Mouse (Mus musculus): Measurements from ENCODE around the gene Igsf3. TPM values are rescaled to one million over a fixed set of nuclear protein-coding genes. Genes with fewer than 3 reads are reported as not detected.
"Not testable (repeated sequence)": the region's sequence is repeated elsewhere in the genome, so short reads cannot be mapped to it uniquely, and the experiment has no call there.

The Igsf3 gene
- total RNA-seq, 2 experiments from 2014 or later: 10.5 to 10.6 TPM

- DNase-seq: no peak
Observed at GRCm38 (mm10) chr3:101404620-101405415, 27.9 kb downstream of the Igsf3 start.

- peak; percentile 33 to 44 for DNase-seq
Observed at GRCm38 (mm10) chr3:101405495-101405894, 28.6 kb downstream of the Igsf3 start.

- no peak for DNase-seq
Observed at GRCm38 (mm10) chr3:101406097-101406496, 29.2 kb downstream of the Igsf3 start.

GRCm38 (mm10) chr3:101407568-101407967 is 30.7 kb downstream of the Igsf3 start:
- no peak for DNase-seq

- DNase-seq: no peak
Observed at GRCm38 (mm10) chr3:101408953-101409750, 32.3 kb downstream of the Igsf3 start.

GRCm38 (mm10) chr3:101410202-101410601 is 33.3 kb downstream of the Igsf3 start:
- no peak for DNase-seq

- DNase-seq: no peak
Observed at GRCm38 (mm10) chr3:101410745-101411144, 33.9 kb downstream of the Igsf3 start.

- DNase-seq: no peak
Observed at GRCm38 (mm10) chr3:101411626-101412025, 34.7 kb downstream of the Igsf3 start.

GRCm38 (mm10) chr3:101412115-101412514 is 35.2 kb downstream of the Igsf3 start:
- DNase-seq: no peak

- not testable (repeated sequence) for DNase-seq
Observed at GRCm38 (mm10) chr3:101413013-101413412, 36.1 kb downstream of the Igsf3 start.

GRCm38 (mm10) chr3:101418740-101419652 is 42.1 kb downstream of the Igsf3 start:
- DNase-seq: no peak

- DNase-seq: no peak
Observed at GRCm38 (mm10) chr3:101419653-101419994, 42.7 kb downstream of the Igsf3 start.

GRCm38 (mm10) chr3:101423188-101423587 is 46.3 kb downstream of the Igsf3 start:
- DNase-seq: no peak

GRCm38 (mm10) chr3:101424295-101424885 is 47.5 kb downstream of the Igsf3 start:
- no peak for DNase-seq

GRCm38 (mm10) chr3:101429982-101430754 is 53.3 kb downstream of the Igsf3 start:
- DNase-seq: peak; percentile 61 to 71

GRCm38 (mm10) chr3:101430755-101431115 is 53.9 kb downstream of the Igsf3 start:
- DNase-seq: no peak

GRCm38 (mm10) chr3:101435672-101436071 is 58.8 kb downstream of the Igsf3 start:
- DNase-seq: no peak

GRCm38 (mm10) chr3:101436469-101436868 is 59.6 kb downstream of the Igsf3 start:
- no peak for DNase-seq

- no peak for DNase-seq
Observed at GRCm38 (mm10) chr3:101437021-101437563, 60.2 kb downstream of the Igsf3 start.

GRCm38 (mm10) chr3:101443265-101443881 is 66.5 kb downstream of the Igsf3 start:
- no peak for DNase-seq

Data from heart, adult 18-20 months (tissue).